Mouse (Mus musculus) neutrophil, adult 5-6 weeks (primary cell): Measurements from ENCODE around the gene Rarb. TPM values are rescaled to one million over a fixed set of nuclear protein-coding genes. Genes with fewer than 3 reads are reported as not detected.

ENCODE experiments used
- ATAC-seq: fragments of 151-379, 151-347 bp; 2 replicates; pipeline ENCODE4 v1.8.0; 2017; ENCODE audit warnings: mild to moderate bottlenecking, moderate TSS enrichment; ENCODE audit not compliant: insufficient number of reproducible peaks, poor library complexity, low FRiP score, severe bottlenecking; ENCODE audit errors: extremely low read depth
- total RNA-seq: library from RNA; stranded (forward); fragments of 200-1000 nt; gene quantifications from 2 replicates; pipeline ENCODE4 v1.2.3, GENCODE M21; 2017

The Rarb gene
- total RNA-seq, 1 experiment from 2014 or later = not detected

GRCm38 (mm10) chr14:16604469-16605064 lies 214.4 kb downstream of the Rarb start:
- ATAC-seq = no peak

- ATAC-seq = no peak
Observed at GRCm38 (mm10) chr14:16603040-16603590, 215.8 kb downstream of the Rarb start.

GRCm38 (mm10) chr14:16599224-16599623 lies 219.7 kb downstream of the Rarb start:
- no peak for ATAC-seq

GRCm38 (mm10) chr14:16598074-16598501 lies 220.9 kb downstream of the Rarb start:
- no peak for ATAC-seq

DNA sequence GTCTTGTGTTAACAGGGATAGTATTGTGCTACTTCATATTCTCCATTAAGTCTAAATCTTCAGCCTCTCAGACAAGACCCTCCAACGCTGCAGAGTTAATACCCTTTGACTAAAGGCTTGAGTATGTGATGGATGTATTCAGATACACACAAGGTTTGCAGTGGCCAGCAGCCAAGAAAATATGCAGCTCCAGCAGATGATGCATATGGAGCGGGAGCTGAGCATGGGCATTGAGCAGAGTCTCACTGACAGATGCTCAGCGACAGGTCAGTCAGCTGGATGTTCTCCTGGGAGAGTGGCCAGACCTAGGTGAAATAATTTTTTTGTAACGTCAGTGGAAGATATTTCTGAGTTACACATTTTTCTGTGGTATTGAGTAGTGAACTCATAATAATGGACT lies 229.8 kb downstream of the Rarb start:
- ATAC-seq = no peak

DNA sequence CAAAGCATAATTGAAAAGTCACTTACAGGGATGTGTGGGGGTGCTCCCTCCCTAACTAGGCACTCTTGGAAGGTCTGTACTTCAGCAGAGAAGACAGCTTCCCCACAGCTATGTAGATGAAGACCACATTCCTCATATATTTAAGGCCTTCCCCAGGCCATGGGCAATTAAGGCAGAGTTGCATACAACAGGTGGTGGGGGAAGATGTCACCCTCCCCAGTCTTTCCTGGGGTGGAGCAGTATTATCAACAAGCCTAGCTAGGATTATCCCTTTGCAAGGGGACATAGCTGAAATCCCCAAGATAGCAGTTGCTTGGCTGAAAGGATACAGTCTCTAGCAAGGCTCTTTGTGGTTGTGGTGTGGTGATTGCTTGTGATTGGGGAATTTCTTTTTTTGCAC lies 240.9 kb downstream of the Rarb start:
- ATAC-seq = no peak

GRCm38 (mm10) chr14:16577049-16577448 lies 241.9 kb downstream of the Rarb start:
- ATAC-seq = no peak

- ATAC-seq = no peak
Observed at GRCm38 (mm10) chr14:16574925-16575721, 243.8 kb downstream of the Rarb start.

DNA sequence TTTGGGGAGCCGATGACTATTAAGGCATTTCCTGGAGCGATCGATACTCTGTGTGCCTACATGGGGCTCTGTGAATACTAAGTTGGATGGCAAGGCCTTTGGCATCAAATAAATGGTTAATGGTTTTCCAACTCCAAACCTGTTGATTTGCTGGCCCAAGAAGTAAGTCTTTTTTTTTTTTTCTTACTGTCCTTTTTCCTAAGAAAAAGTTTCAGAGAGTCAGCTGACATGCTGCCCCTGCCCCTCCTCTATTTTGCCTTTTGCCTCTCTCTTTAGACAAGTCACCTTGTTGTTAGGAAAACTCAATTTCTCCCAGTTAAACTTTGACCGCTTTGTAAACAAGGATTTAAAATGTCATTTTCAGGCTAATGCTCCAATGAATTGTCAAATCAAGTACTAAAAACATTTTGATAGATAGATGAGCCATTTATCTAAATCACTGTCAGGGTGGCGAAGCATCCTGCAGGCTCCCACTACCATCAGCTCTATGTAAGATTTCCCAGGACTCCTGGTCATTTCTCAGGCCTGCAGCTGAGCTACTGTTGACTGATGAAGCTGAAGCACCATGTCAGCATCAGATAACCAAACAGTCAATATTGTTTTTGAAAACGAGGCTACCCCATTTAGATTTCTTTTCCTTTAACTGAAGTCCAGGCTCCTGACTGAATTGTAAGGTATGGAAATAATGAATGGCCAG lies 245.3 kb downstream of the Rarb start:
- no peak for ATAC-seq

DNA sequence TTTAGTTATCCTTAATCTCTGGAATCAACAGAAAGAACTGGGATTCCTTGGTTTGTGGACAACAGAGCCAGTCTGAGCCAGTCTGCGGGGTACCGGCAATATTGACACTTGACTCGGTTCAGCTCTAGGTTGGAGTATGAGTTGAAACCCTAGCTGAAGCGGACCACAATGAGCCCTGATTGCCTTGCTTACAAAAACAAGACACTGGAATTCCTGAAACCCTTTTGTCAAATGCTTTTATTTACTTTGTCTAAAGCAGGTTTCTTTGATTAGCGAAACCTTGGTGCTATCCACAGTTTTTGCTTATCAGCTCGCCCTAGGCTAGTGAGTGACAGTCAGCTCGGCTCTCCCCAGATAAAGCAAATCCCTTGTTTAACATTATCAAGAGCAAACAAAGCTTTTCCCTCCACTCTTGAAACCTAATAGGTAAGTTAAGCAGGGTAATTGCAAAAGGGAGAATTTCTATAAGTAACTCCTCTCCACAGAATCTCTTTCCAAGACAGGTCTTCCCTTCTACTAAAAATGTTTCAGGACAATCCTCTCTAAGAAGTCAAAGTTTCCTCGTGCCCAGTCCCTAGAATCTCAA lies 246.1 kb downstream of the Rarb start:
- ATAC-seq = no peak

GRCm38 (mm10) chr14:16569506-16570001 lies 249.4 kb downstream of the Rarb start:
- no peak for ATAC-seq

DNA sequence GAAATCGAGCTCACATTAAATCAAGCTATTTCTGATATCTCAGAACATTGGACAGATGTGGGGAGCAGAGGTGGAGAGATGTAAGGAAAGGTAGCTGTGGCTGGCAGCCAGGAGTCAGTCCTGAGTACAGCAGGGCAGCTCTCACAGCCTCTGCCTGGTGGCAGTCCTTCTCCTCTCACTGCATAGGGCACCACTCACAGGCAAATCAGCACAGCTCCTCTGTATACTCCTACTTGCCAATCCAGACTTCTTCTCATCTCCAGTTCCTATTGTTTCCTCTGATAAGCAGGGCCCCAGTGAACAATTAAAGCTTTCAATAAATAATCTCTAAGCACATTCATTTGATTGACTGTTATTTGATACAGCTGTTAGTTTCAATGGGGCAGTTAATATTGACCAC lies 252.0 kb downstream of the Rarb start:
- no peak for ATAC-seq

- peak; percentile 19; the same call in 1 of the 2 replicates for ATAC-seq
Observed at GRCm38 (mm10) chr14:16563912-16564311, 255.0 kb downstream of the Rarb start.

DNA sequence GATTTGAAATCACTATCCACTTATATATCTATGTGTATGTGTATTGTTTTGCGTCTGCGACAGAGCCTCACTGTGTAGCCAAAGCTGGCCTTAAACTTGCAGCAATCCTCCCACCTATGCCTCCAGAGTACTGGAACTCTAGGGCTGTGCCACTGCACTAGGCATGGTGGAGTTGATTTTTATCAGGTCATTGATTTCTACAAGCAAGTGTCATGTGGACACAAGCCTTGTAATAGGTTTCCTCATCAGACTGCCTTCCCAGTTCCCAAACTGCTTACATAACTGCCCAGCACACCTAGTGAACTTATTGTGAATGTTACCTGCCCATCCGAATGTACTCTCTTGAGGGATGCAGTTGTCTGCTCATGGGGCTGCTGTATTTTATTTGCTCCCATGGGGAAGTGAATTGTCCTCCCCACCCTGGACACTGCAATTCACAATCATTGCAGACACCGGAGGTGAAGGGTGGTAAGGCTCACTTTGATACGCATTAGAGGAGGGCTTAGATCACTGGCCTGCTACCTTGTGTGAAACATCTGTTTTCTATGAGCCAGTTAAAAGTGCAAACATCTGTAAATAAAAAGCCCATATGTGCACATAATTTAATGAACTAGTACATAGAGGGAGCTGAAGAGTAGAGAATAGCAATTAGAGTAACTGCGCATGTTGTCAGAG lies 257.3 kb downstream of the Rarb start:
- no peak for ATAC-seq

DNA sequence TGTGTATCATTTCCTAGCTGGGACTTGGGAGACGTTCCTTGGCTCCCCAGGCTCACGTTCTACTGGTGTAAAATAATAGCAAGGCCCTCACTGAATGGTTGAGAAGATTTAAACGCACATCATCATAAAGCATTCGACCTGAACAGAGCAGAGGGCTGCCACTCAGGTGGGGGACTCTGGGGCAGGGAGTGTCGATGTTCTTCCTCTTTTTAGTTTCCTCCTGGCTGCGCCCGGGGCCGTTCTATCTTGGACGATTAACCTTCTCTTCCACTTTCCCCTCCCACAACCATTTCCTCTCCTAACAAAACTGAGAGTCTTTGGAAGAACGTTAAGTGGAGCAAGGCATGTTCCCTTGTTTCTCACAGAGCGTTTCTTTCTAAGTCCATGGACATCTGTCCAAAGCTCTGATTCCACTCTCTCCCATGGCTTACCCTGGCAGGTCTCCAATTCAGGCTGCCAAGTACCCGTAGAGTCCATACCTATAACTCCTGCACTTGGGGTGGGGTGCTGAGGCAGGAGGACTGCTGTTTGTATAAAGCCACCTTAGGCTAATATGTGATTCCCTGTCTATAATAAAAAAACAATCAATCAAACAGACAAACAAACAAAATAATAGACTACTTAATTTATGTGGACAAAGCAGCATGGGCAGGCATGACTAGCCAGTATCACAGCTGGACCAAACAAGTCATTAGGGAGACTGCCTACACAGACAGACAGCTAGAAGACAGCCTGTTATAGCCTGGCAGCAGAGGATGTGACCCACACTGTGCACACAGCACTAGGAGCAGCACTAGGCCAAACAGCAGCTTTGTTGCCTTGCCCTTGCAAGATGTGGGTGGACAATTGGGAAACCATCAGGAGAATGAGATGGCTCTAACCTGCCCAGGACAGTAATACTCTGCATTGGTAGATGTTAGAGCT lies 259.4 kb downstream of the Rarb start:
- ATAC-seq = peak; percentile 39; the same call in 1 of the 2 replicates

GRCm38 (mm10) chr14:16558033-16558432 lies 260.9 kb downstream of the Rarb start:
- ATAC-seq = no peak

- no peak for ATAC-seq
Observed at GRCm38 (mm10) chr14:16554643-16555459, 264.1 kb downstream of the Rarb start.
